ENCODE assay signal across 19 mouse cellular contexts in genomic region chr12:54044606-54045334, GRCm38 (mm10).
A peak's percentile ranks its signal among the peaks of the same experiment; 100 is the strongest.
DNase-seq lines count a peak whose midpoint lies in the region; ATAC-seq and TF ChIP-seq lines count a peak whose summit lies in the region.
"Had no signal": no experiment of that assay in that cellular context is flagged by ENCODE, and none has a peak within 500 bp of the region (broad histone marks: within the 10 kb centered on the region; RNA-seq: fewer than 3 reads in every experiment).

No protein-coding gene starts in this region.

- no peak for ATAC-seq in forebrain, embryonic 14.5 days
- no peak for ATAC-seq in lung, postnatal 0 days
- ATAC-seq: intestine, embryonic 15.5 days had no signal

- H3K27me3 ChIP-seq in forebrain, embryonic 14.5 days (replicated peaks; ENCODE audit: control insufficient read depth, insufficient read depth, low read length), result no peaks in the 10 kb centered on the region
- H3K27me3 ChIP-seq in forebrain, embryonic 10.5 days (ENCODE audit: poor library complexity, severe bottlenecking), result no peaks in the 10 kb centered on the region
- H3K27me3 ChIP-seq in lung, postnatal 0 days (replicated peaks; ENCODE audit: insufficient read depth, low read length), result no peaks in the 10 kb centered on the region
- H3K27me3 ChIP-seq: embryonic facial prominence, embryonic 12.5 days; hindbrain, embryonic 12.5 days; intestine, embryonic 15.5 days; limb, embryonic 13.5 days; liver, embryonic 15.5 days had no signal

- H3K9me3 ChIP-seq in forebrain, embryonic 14.5 days (replicated peaks; ENCODE audit: control insufficient read depth, low read length), result no peaks in the 10 kb centered on the region
- no peaks in the 10 kb centered on the region for H3K9me3 ChIP-seq in forebrain, embryonic 10.5 days
- H3K9me3 ChIP-seq in lung, postnatal 0 days (ENCODE audit: low read length), result no peaks in the 10 kb centered on the region; the same call in 1 of the 2 replicates
- no peaks in the 10 kb centered on the region for H3K9me3 ChIP-seq in ES-E14 (ENCODE audit: control insufficient read depth, insufficient read depth, low read depth, low read length)
- H3K9me3 ChIP-seq: embryonic facial prominence, embryonic 12.5 days; hindbrain, embryonic 12.5 days; intestine, embryonic 15.5 days; limb, embryonic 13.5 days; liver, embryonic 15.5 days had no signal

- in situ Hi-C loops in ES-E14 (cut with MboI; ENCODE audit: low sequenced_read_pairs in 2 of 2, unreplicated experiment in 2 of 2), result no loop called here

- no peak for TF ChIP-seq CTCF in lung, postnatal 0 days (IDR thresholded peaks at IDR 0.05)
- TF ChIP-seq CTCF in lung, adult 2 months (IDR thresholded peaks at IDR 0.05; ENCODE audit: insufficient read depth, low read length), result no peak

- TF ChIP-seq EP300 in lung, postnatal 0 days (IDR thresholded peaks at IDR 0.05), result no peak

- peak; percentile 35 for DNase-seq in forebrain, embryonic 14.5 days (ENCODE audit: low spot score)
- DNase-seq in forebrain, embryonic 10.5 days (ENCODE audit: extremely low spot score, low spot score), result no peak
- DNase-seq in lung, postnatal 0 days (ENCODE audit: low spot score), result peak; percentile 21
- DNase-seq in lung, adult 2 months, result no peak
- DNase-seq in ES-E14 (ENCODE audit: low read depth, low spot score), result no peak
- peak; percentile 54 for DNase-seq in kidney, postnatal 14 days
- DNase-seq in urinary bladder, postnatal 4 days (ENCODE audit: low spot score in 2 of 2), result no peak
- DNase-seq: cerebellum, adult 8-10 months; gastrocnemius, postnatal 14 days; layer of hippocampus, adult 9-11 months; lung, postnatal 14 days; right cerebral cortex, adult 18-20 months; thymus, postnatal 36 days had no signal

- peaks cover 29% of the 10 kb centered on the region for H3K4me1 ChIP-seq in forebrain, embryonic 14.5 days (ENCODE audit: control insufficient read depth, insufficient read depth, low read length)
- peaks cover 51% of the 10 kb centered on the region for H3K4me1 ChIP-seq in forebrain, embryonic 10.5 days
- H3K4me1 ChIP-seq in lung, postnatal 0 days (ENCODE audit: insufficient read depth, low read depth, low read length), result no peaks in the 10 kb centered on the region
- no peaks in the 10 kb centered on the region for H3K4me1 ChIP-seq in lung, adult 2 months (ENCODE audit: control insufficient read depth, insufficient read depth, low read length)
- H3K4me1 ChIP-seq in ES-E14 (ENCODE audit: control insufficient read depth in 2 of 2, insufficient read depth in 2 of 2, low read length in 2 of 2, poor library complexity in 1 of 2), result peaks cover 3 to 13% of the 10 kb centered on the region in 2 experiments
- H3K4me1 ChIP-seq: intestine, embryonic 15.5 days; limb, embryonic 13.5 days; liver, embryonic 15.5 days had no signal

- H3K36me3 ChIP-seq in forebrain, embryonic 14.5 days (ENCODE audit: control insufficient read depth, insufficient read depth, low read length), result no peaks in the 10 kb centered on the region
- H3K36me3 ChIP-seq in forebrain, embryonic 10.5 days (replicated peaks), result no peaks in the 10 kb centered on the region; the same call in 1 of the 2 replicates
- no peaks in the 10 kb centered on the region for H3K36me3 ChIP-seq in lung, postnatal 0 days (ENCODE audit: insufficient read depth, low read length)
- no peaks in the 10 kb centered on the region for H3K36me3 ChIP-seq in ES-E14 (ENCODE audit: control insufficient read depth, insufficient read depth, low read length, poor library complexity, severe bottlenecking)
- H3K36me3 ChIP-seq: embryonic facial prominence, embryonic 12.5 days; hindbrain, embryonic 12.5 days; intestine, embryonic 15.5 days; limb, embryonic 13.5 days; liver, embryonic 15.5 days had no signal

- H3K4me3 ChIP-seq in forebrain, embryonic 14.5 days (ENCODE audit: low read depth, low read length), result no peak overlapping the region
- H3K4me3 ChIP-seq in forebrain, embryonic 10.5 days, result no peak overlapping the region
- H3K4me3 ChIP-seq in lung, postnatal 0 days (ENCODE audit: low read depth, low read length), result no peak overlapping the region
- H3K4me3 ChIP-seq in lung, adult 2 months (replicated peaks; ENCODE audit: extremely low read depth, low read depth, low read length), result no peak overlapping the region
- no peak overlapping the region for H3K4me3 ChIP-seq in ES-E14 (ENCODE audit: insufficient read depth in 1 of 2, low read depth in 1 of 2, low read length in 2 of 2, poor library complexity in 1 of 2, severe bottlenecking in 1 of 2)
- H3K4me3 ChIP-seq: embryonic facial prominence, embryonic 12.5 days; hindbrain, embryonic 12.5 days; intestine, embryonic 15.5 days; limb, embryonic 13.5 days; liver, embryonic 15.5 days; myocyte had no signal

- H3K9ac ChIP-seq in forebrain, embryonic 14.5 days (ENCODE audit: low read length), result no peak overlapping the region
- no peak overlapping the region for H3K9ac ChIP-seq in lung, postnatal 0 days (replicated peaks; ENCODE audit: low read depth)
- H3K9ac ChIP-seq in ES-E14 (ENCODE audit: insufficient read depth, low read depth, low read length, poor library complexity, severe bottlenecking), result no peak overlapping the region
- H3K9ac ChIP-seq: embryonic facial prominence, embryonic 12.5 days; hindbrain, embryonic 12.5 days; intestine, embryonic 15.5 days; limb, embryonic 13.5 days; liver, embryonic 15.5 days had no signal

- TF ChIP-seq POLR2A in lung, adult 2 months (IDR thresholded peaks at IDR 0.05; ENCODE audit: borderline replicate concordance, extremely low read depth, low read depth, low read length), result no peak

- no peak overlapping the region for H3K27ac ChIP-seq in forebrain, embryonic 14.5 days (ENCODE audit: low read depth, low read length)
- H3K27ac ChIP-seq in forebrain, embryonic 10.5 days, result no peak overlapping the region
- no peak overlapping the region for H3K27ac ChIP-seq in lung, postnatal 0 days (ENCODE audit: low read length)
- H3K27ac ChIP-seq in ES-E14 (ENCODE audit: insufficient read depth, low read depth, low read length, poor library complexity, severe bottlenecking), result no peak overlapping the region
- H3K27ac ChIP-seq: embryonic facial prominence, embryonic 12.5 days; hindbrain, embryonic 12.5 days; intestine, embryonic 15.5 days; limb, embryonic 13.5 days; liver, embryonic 15.5 days had no signal

- no peak overlapping the region for H3K4me2 ChIP-seq in forebrain, embryonic 14.5 days (ENCODE audit: low read length)
- H3K4me2 ChIP-seq in lung, postnatal 0 days (replicated peaks; ENCODE audit: low read depth, low read length), result no peak overlapping the region
- H3K4me2 ChIP-seq: embryonic facial prominence, embryonic 12.5 days; hindbrain, embryonic 12.5 days; intestine, embryonic 15.5 days; limb, embryonic 13.5 days; liver, embryonic 15.5 days had no signal

- 30% methylated on average over 15 of the region's 15 CpGs for WGBS in forebrain, embryonic 14.5 days
- 79% methylated on average over 15 of the region's 15 CpGs for WGBS in forebrain, embryonic 10.5 days
- 73% methylated on average over 15 of the region's 15 CpGs for WGBS in lung, postnatal 0 days
- 69% methylated on average over 15 of the region's 15 CpGs for WGBS in lung, adult 2 months

TF ChIP-seq in ES-E14, 5 proteins besides CTCF, POLR2A, EP300 and RAD21:
- TF ChIP-seq MAFK (IDR thresholded peaks at IDR 0.05; ENCODE audit: insufficient read depth, low read depth, low read length) (no peak), ZNF384 (IDR thresholded peaks at IDR 0.05; ENCODE audit: low read depth, low read length) (peak; percentile 55; the same call in 1 of the 2 replicates)

Comparison
In these comparisons a context has a peak if more than half of its experiments do, and no peak if none do; other contexts are left out.
1. DNase-seq: peak in forebrain, embryonic 14.5 days (single experiment), lung, postnatal 0 days (single experiment) and kidney, postnatal 14 days (single experiment); none in forebrain, embryonic 10.5 days (single experiment), lung, adult 2 months (single experiment), ES-E14 (single experiment) and urinary bladder, postnatal 4 days (0 of 2).